Comparison of ENCODE assay signal across 20 mouse cellular contexts in the genomic region with DNA sequence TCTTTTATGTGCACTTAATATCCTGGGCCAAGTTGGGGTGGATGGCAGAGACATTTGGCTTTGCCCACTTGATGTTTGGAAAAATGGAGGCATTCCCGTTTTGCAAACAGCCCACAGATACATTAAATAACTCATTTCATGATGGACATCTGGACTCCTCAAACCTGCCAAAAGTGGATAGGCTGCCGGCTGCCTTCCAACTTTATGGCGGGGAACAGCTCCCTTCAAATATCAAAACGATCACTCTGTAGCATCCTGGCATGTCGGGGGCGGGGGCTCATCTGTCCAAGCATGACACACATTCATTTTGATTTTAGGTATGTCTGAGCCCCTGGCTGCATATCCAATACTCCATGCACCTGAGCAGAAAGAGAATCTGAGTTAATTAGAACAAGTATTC.
"Had no signal": no experiment of that assay in that cellular context is flagged by ENCODE, and none has a peak within 500 bp of the region (broad histone marks: within the 10 kb centered on the region; RNA-seq: fewer than 3 reads in every experiment).

No protein-coding gene starts in this region.

- ATAC-seq: hindbrain, postnatal 0 days; intestine, embryonic 15.5 days; intestine, postnatal 0 days had no signal

- H3K4me3 ChIP-seq: gastrocnemius, adult 2 months; heart, embryonic 10.5 days; heart, embryonic 12.5 days; hindbrain, embryonic 10.5 days; hindbrain, embryonic 12.5 days; intestine, embryonic 15.5 days; layer of hippocampus, adult 2 months; left cerebral cortex, adult 2 months; limb, embryonic 10.5 days; limb, embryonic 12.5 days; liver, embryonic 13.5 days; liver, embryonic 15.5 days had no signal

- H3K36me3 ChIP-seq: heart, embryonic 10.5 days; heart, embryonic 12.5 days; hindbrain, embryonic 10.5 days; hindbrain, embryonic 12.5 days; intestine, embryonic 15.5 days; limb, embryonic 10.5 days; limb, embryonic 12.5 days; liver, embryonic 13.5 days; liver, embryonic 15.5 days had no signal

- H3K4me2 ChIP-seq: heart, embryonic 12.5 days; hindbrain, embryonic 12.5 days; hindbrain, embryonic 14.5 days; intestine, embryonic 15.5 days; limb, embryonic 12.5 days; liver, embryonic 11.5 days; liver, embryonic 13.5 days; liver, embryonic 15.5 days had no signal

- H3K27ac ChIP-seq: gastrocnemius, adult 2 months; heart, embryonic 10.5 days; hindbrain, embryonic 10.5 days; hindbrain, embryonic 12.5 days; hindbrain, embryonic 14.5 days; hindbrain, postnatal 0 days; intestine, embryonic 15.5 days; layer of hippocampus, adult 2 months; left cerebral cortex, adult 2 months; limb, embryonic 10.5 days; limb, embryonic 12.5 days; liver, embryonic 13.5 days; liver, embryonic 15.5 days had no signal

- H3K9me3 ChIP-seq: heart, embryonic 10.5 days; heart, embryonic 12.5 days; hindbrain, embryonic 10.5 days; hindbrain, embryonic 12.5 days; intestine, embryonic 15.5 days; limb, embryonic 10.5 days; limb, embryonic 12.5 days; liver, embryonic 13.5 days; liver, embryonic 15.5 days had no signal

- H3K27me3 ChIP-seq: heart, embryonic 12.5 days; intestine, embryonic 15.5 days; limb, embryonic 12.5 days; liver, embryonic 13.5 days; liver, embryonic 15.5 days had no signal

- H3K4me1 ChIP-seq: hindbrain, embryonic 10.5 days; hindbrain, embryonic 12.5 days; intestine, embryonic 15.5 days; limb, embryonic 10.5 days; liver, embryonic 13.5 days; liver, embryonic 15.5 days had no signal

- H3K9ac ChIP-seq: heart, embryonic 12.5 days; hindbrain, embryonic 12.5 days; hindbrain, embryonic 14.5 days; intestine, embryonic 15.5 days; limb, embryonic 12.5 days; liver, embryonic 13.5 days; liver, embryonic 15.5 days had no signal

- DNase-seq: gastrocnemius, adult 2 months; gastrocnemius, postnatal 10 days; gastrocnemius, postnatal 25 days; kidney, adult 18-20 months; liver; liver, embryonic 13.5 days had no signal
